Mouse (Mus musculus): ENCODE measurements around the gene Pom121.

DNA sequence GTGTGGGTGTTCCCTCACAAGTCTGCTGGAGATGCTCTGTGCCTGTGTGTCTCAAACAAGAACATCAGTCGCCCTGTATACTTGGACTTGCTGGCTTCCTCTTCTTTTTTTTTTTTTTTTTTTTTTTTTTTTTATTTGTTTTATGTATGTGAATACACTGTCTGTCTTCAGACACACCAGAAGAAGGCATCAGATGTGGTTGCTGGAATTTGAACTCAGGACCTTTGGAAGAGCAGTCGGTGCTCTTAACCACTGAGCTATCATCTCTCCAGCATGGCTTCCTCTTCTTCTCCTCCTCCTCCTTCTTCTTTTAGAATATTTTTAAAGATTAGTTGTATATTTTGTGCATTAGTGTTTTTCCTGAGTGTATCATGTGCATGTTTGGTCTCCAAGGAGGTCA lies 36.8 kb downstream of the Pom121 start:
- TF ChIP-seq CTCF (IDR thresholded peaks at IDR 0.05; ENCODE audit: borderline replicate concordance, insufficient read depth, low read depth, low read length) (no peak), POLR2A (IDR thresholded peaks at IDR 0.05; ENCODE audit: borderline replicate concordance, insufficient read depth, low read length) (no peak)

All from cerebellum, adult 2 months (tissue).